ENCODE assay signal across 27 mouse cellular contexts in the genomic region with DNA sequence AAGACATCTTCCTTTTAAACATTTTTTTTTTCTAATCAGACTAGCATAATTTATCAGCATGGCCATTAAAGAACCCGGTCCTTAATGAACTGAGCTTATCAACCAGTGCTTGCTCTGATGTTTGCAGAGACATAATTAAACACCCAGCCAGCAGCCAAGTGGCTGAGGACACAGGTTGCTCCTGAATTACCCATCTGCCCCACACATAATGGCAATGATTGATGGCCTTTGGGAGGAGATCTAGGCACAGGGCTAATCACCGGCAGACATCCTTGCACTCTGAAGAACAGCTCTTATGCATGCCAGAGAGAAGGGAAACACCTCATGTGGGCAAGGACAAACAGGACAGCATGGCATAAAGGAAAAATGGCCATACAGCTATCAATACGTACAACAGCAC.
DNase-seq lines count a peak whose midpoint lies in the region; ATAC-seq and TF ChIP-seq lines count a peak whose summit lies in the region.
"Had no signal": no experiment of that assay in that cellular context is flagged by ENCODE, and none has a peak within 500 bp of the region (broad histone marks: within the 10 kb centered on the region; RNA-seq: fewer than 3 reads in every experiment).

No protein-coding gene starts in this region.

- WGBS in hindbrain, embryonic 10.5 days, result 59% methylated on average over 3 of the region's 3 CpGs
- WGBS in hindbrain, postnatal 0 days, result 49% methylated on average over 3 of the region's 3 CpGs
- WGBS in hindbrain, embryonic 16.5 days, result 27% methylated on average over 3 of the region's 3 CpGs

- H3K4me3 ChIP-seq in hindbrain, embryonic 10.5 days, result no peak overlapping the region
- H3K4me3 ChIP-seq in hindbrain, postnatal 0 days (ENCODE audit: low read length), result no peak overlapping the region
- no peak overlapping the region for H3K4me3 ChIP-seq in hindbrain, embryonic 16.5 days (ENCODE audit: low read length)
- H3K4me3 ChIP-seq: embryonic facial prominence, embryonic 10.5 days; forebrain, embryonic 12.5 days; heart, embryonic 10.5 days; limb, embryonic 12.5 days; liver, embryonic 13.5 days; stomach, embryonic 15.5 days had no signal

- H3K9ac ChIP-seq in hindbrain, postnatal 0 days (replicated peaks; ENCODE audit: low read length), result no peak overlapping the region
- H3K9ac ChIP-seq in hindbrain, embryonic 16.5 days (ENCODE audit: low read depth, low read length), result no peak overlapping the region
- H3K9ac ChIP-seq: forebrain, embryonic 12.5 days; limb, embryonic 12.5 days; liver, embryonic 13.5 days; stomach, embryonic 15.5 days had no signal

- H3K4me2 ChIP-seq in hindbrain, postnatal 0 days (ENCODE audit: low read depth, low read length), result no peak overlapping the region
- no peak overlapping the region for H3K4me2 ChIP-seq in hindbrain, embryonic 16.5 days (ENCODE audit: low read length)
- H3K4me2 ChIP-seq: forebrain, embryonic 12.5 days; limb, embryonic 12.5 days; liver, embryonic 13.5 days; stomach, embryonic 15.5 days had no signal

- H3K9me3 ChIP-seq in hindbrain, embryonic 10.5 days, result no peaks in the 10 kb centered on the region
- no peaks in the 10 kb centered on the region for H3K9me3 ChIP-seq in hindbrain, postnatal 0 days (ENCODE audit: low read length)
- no peaks in the 10 kb centered on the region for H3K9me3 ChIP-seq in hindbrain, embryonic 16.5 days (ENCODE audit: control insufficient read depth, low read length)
- H3K9me3 ChIP-seq: embryonic facial prominence, embryonic 10.5 days; forebrain, embryonic 12.5 days; heart, embryonic 10.5 days; limb, embryonic 12.5 days; liver, embryonic 13.5 days; stomach, embryonic 15.5 days had no signal

- H3K4me1 ChIP-seq in hindbrain, embryonic 10.5 days (replicated peaks), result peaks cover 90% of the 10 kb centered on the region
- no peaks in the 10 kb centered on the region; the same call in 1 of the 2 replicates for H3K4me1 ChIP-seq in hindbrain, postnatal 0 days (ENCODE audit: insufficient read depth, low read length)
- H3K4me1 ChIP-seq in hindbrain, embryonic 16.5 days (ENCODE audit: control insufficient read depth, insufficient read depth, low read depth, low read length), result peaks cover 8% of the 10 kb centered on the region

- no peaks in the 10 kb centered on the region for H3K36me3 ChIP-seq in hindbrain, embryonic 10.5 days
- H3K36me3 ChIP-seq in hindbrain, postnatal 0 days (ENCODE audit: insufficient read depth, low read length), result no peaks in the 10 kb centered on the region
- no peaks in the 10 kb centered on the region for H3K36me3 ChIP-seq in hindbrain, embryonic 16.5 days (ENCODE audit: control insufficient read depth, insufficient read depth, low read length)
- H3K36me3 ChIP-seq: embryonic facial prominence, embryonic 10.5 days; forebrain, embryonic 12.5 days; heart, embryonic 10.5 days; limb, embryonic 12.5 days; stomach, embryonic 15.5 days had no signal

- TF ChIP-seq POLR2A in brain, embryonic 14.5 days (IDR thresholded peaks at IDR 0.05; ENCODE audit: borderline replicate concordance, extremely low read depth, insufficient read depth, insufficient read length, poor library complexity, severe bottlenecking), result no peak

- peak overlapping the region; percentile 60 for H3K27ac ChIP-seq in hindbrain, embryonic 10.5 days
- no peak overlapping the region for H3K27ac ChIP-seq in hindbrain, postnatal 0 days
- H3K27ac ChIP-seq in hindbrain, embryonic 16.5 days (ENCODE audit: low read depth, low read length), result no peak overlapping the region
- H3K27ac ChIP-seq: embryonic facial prominence, embryonic 10.5 days; forebrain, embryonic 12.5 days; heart, embryonic 10.5 days; limb, embryonic 12.5 days; liver, embryonic 13.5 days; stomach, embryonic 15.5 days had no signal

- no peak for TF ChIP-seq CTCF in hindbrain, postnatal 0 days (IDR thresholded peaks at IDR 0.05; ENCODE audit: low read depth)
- no peak for TF ChIP-seq CTCF in brain, embryonic 14.5 days (IDR thresholded peaks at IDR 0.05; ENCODE audit: borderline replicate concordance, extremely low read depth, insufficient read depth, insufficient read length)

- H3K27me3 ChIP-seq in hindbrain, embryonic 10.5 days (ENCODE audit: insufficient read depth, poor library complexity, severe bottlenecking), result peaks cover 23% of the 10 kb centered on the region
- H3K27me3 ChIP-seq in hindbrain, postnatal 0 days (ENCODE audit: insufficient read depth, low read length), result no peaks in the 10 kb centered on the region
- no peaks in the 10 kb centered on the region for H3K27me3 ChIP-seq in hindbrain, embryonic 16.5 days (replicated peaks; ENCODE audit: control insufficient read depth, insufficient read depth, low read length)
- H3K27me3 ChIP-seq: limb, embryonic 12.5 days; liver, embryonic 13.5 days; stomach, embryonic 15.5 days had no signal

- ATAC-seq in hindbrain, postnatal 0 days, result no peak
- ATAC-seq in hindbrain, embryonic 16.5 days, result peak; percentile 48
- ATAC-seq: CD4-positive, CD25-positive, alpha-beta regulatory T cell, adult 4 months; intestine, embryonic 16.5 days had no signal

- no peak for DNase-seq in hindbrain, embryonic 10.5 days (ENCODE audit: low spot score)
- DNase-seq in hindbrain, postnatal 0 days (ENCODE audit: low spot score), result no peak
- DNase-seq in brain, embryonic 14.5 days (ENCODE audit: low read depth), result peak; percentile 72
- peak; percentile 24 for DNase-seq in embryo, embryonic 9.5 days (ENCODE audit: extremely low spot score)
- DNase-seq in urinary bladder, postnatal 36 days (ENCODE audit: low spot score in 2 of 2), result no peak
- no peak for DNase-seq in kidney, postnatal 36 days
- DNase-seq in frontal cortex, postnatal 10 days (ENCODE audit: low spot score in 2 of 2), result no peak
- DNase-seq: adrenal gland, postnatal 25 days; cerebellum, adult 11 months; cerebellum, postnatal 14 days; gastrocnemius, postnatal 10 days; heart, postnatal 4 days; kidney, adult 9 months; kidney, postnatal 25 days; liver, embryonic 13.5 days; lung, adult 2 months; lung, postnatal 14 days; right cerebral cortex, adult 18-20 months; thymus, postnatal 4 days had no signal

Comparison
In these comparisons a context has a peak if more than half of its experiments do, and no peak if none do; other contexts are left out.
1. DNase-seq: peak in brain, embryonic 14.5 days (single experiment) and embryo, embryonic 9.5 days (single experiment); none in hindbrain, embryonic 10.5 days (single experiment), hindbrain, postnatal 0 days (single experiment), urinary bladder, postnatal 36 days (0 of 2), kidney, postnatal 36 days (0 of 2) and frontal cortex, postnatal 10 days (0 of 2).